Mouse (Mus musculus) intestine, postnatal 0 days (tissue): ENCODE measurements around the gene Triap1. TPM values are rescaled to one million over a fixed set of nuclear protein-coding genes. Genes with fewer than 3 reads are reported as not detected.
"Not testable (repeated sequence)": the region's sequence is repeated elsewhere in the genome, so short reads cannot be mapped to it uniquely, and the experiment has no call there.

Source experiments
- ATAC-seq: fragments of 200-750 bp; cut with Nextera tagmentation; 2 replicates; pipeline ENCODE4 v1.8.0; 2017; ENCODE audit warnings: mild to moderate bottlenecking, moderate TSS enrichment, moderate library complexity
- H3K27ac ChIP-seq: fragments of 300-500 bp; sonication (generic); 2 replicates; pipeline ENCODE4 v1.5.1; 2014; ENCODE audit warnings: mild to moderate bottlenecking, low read depth, low read length, moderate library complexity
- H3K27me3 ChIP-seq: fragments of 300-500 bp; sonication (generic); replicated peaks from 2 replicates; pipeline ENCODE4 v1.6.1; 2014; ENCODE audit warnings: low read length, mixed read lengths; ENCODE audit not compliant: control insufficient read depth, insufficient read depth
- H3K36me3 ChIP-seq: fragments of 300-500 bp; sonication (generic); 2 replicates; pipeline ENCODE4 v1.6.1; 2014; ENCODE audit warnings: mild to moderate bottlenecking, moderate library complexity; ENCODE audit not compliant: control insufficient read depth, insufficient read depth
- H3K4me1 ChIP-seq: fragments of 300-500 bp; sonication (generic); replicated peaks from 2 replicates; pipeline ENCODE4 v1.6.1; 2014; ENCODE audit warnings: antibody characterized with exemption, low read length, mixed read lengths; ENCODE audit not compliant: control insufficient read depth, insufficient read depth
- H3K4me2 ChIP-seq: fragments of 300-500 bp; sonication (generic); replicated peaks from 2 replicates; pipeline ENCODE4 v1.6.1; 2014; ENCODE audit warnings: low read depth, mild to moderate bottlenecking, moderate library complexity
- H3K4me3 ChIP-seq: fragments of 300-500 bp; sonication (generic); 2 replicates; pipeline ENCODE4 v1.5.1; 2014; ENCODE audit warnings: low read depth, low read length
- H3K9ac ChIP-seq: fragments of 300-500 bp; sonication (generic); 2 replicates; pipeline ENCODE4 v1.6.1; 2014; ENCODE audit warnings: mild to moderate bottlenecking, low read depth, low read length
- H3K9me3 ChIP-seq: fragments of 300-500 bp; sonication (generic); 2 replicates; pipeline ENCODE4 v1.6.1; 2016; ENCODE audit warnings: mixed run types; ENCODE audit not compliant: control insufficient read depth
- CTCF ChIP-seq: sonication (generic); IDR thresholded peaks from 2 replicates; pipeline ENCODE4 v1.5.1; 2016; ENCODE audit warnings: low read depth, mild to moderate bottlenecking, control low read depth, antibody characterized with exemption, moderate library complexity
- WGBS: fragments of 180-500 bp; shearing (Covaris S2); extraction: QIAGEN DNeasy Blood & Tissue Kit; methylation state at CpG from one replicate; pipeline ENCODE4 v1.1.7; 2014; 5-methylcytosine and 5-hydroxymethylcytosine counted together
- polyA plus RNA-seq: library from polyadenylated mRNA; unstranded; fragments of >200 nt; fragmentation: Nextera tagmentation; extraction: Ambion mirVana; gene quantifications from 2 replicates; pipeline ENCODE4 v1.2.1, GENCODE M21; 2015

Gene Triap1
- polyA plus RNA-seq, 1 experiment from 2014 or later: 51.9 TPM

GRCm38 (mm10) chr5:115362819-115363714 lies 22.0 kb downstream of the Triap1 start:
- TF ChIP-seq CTCF: no peak
- WGBS: 31% methylated on average over 18 of the region's 19 CpGs
- Histone ChIP-seq H3K4me3 (no peak overlapping the region), H3K9ac (no peak overlapping the region), H3K36me3 (no peaks in the 10 kb centered on the region), H3K27me3 (no peaks in the 10 kb centered on the region; the same call in 1 of the 2 replicates), H3K4me2 (no peak overlapping the region), H3K4me1 (no peaks in the 10 kb centered on the region), H3K27ac (no peak overlapping the region), H3K9me3 (no peaks in the 10 kb centered on the region)
- no peak for ATAC-seq

GRCm38 (mm10) chr5:115364782-115365181 lies 23.8 kb downstream of the Triap1 start:
- H3K36me3 ChIP-seq: no peaks in the 10 kb centered on the region
- H3K9me3 ChIP-seq: no peaks in the 10 kb centered on the region
- 80% methylated on average over 4 of the region's 4 CpGs for WGBS
- no peaks in the 10 kb centered on the region; the same call in 1 of the 2 replicates for H3K27me3 ChIP-seq
- no peak overlapping the region for H3K4me3 ChIP-seq
- ATAC-seq: no peak
- H3K4me2 ChIP-seq: no peak overlapping the region
- H3K9ac ChIP-seq: no peak overlapping the region
- no peak for TF ChIP-seq CTCF
- H3K27ac ChIP-seq: no peak overlapping the region
- H3K4me1 ChIP-seq: no peaks in the 10 kb centered on the region

- no peaks in the 10 kb centered on the region for H3K4me1 ChIP-seq
- H3K36me3 ChIP-seq: no peaks in the 10 kb centered on the region
- no peak for ATAC-seq
- no peaks in the 10 kb centered on the region for H3K9me3 ChIP-seq
- no peak for TF ChIP-seq CTCF
- H3K4me2 ChIP-seq: no peak overlapping the region
- H3K9ac ChIP-seq: no peak overlapping the region
- 58% methylated on average over 9 of the region's 9 CpGs for WGBS
- no peak overlapping the region for H3K4me3 ChIP-seq
- no peaks in the 10 kb centered on the region; the same call in 1 of the 2 replicates for H3K27me3 ChIP-seq
- H3K27ac ChIP-seq: no peak overlapping the region
Observed at GRCm38 (mm10) chr5:115371736-115372135, 30.7 kb downstream of the Triap1 start.

GRCm38 (mm10) chr5:115373441-115374203 lies 32.6 kb downstream of the Triap1 start:
- no peak for TF ChIP-seq CTCF
- no peaks in the 10 kb centered on the region for H3K36me3 ChIP-seq
- H3K27me3 ChIP-seq: no peaks in the 10 kb centered on the region; the same call in 1 of the 2 replicates
- 33% methylated on average over 26 of the region's 26 CpGs for WGBS
- H3K27ac ChIP-seq: no peak overlapping the region
- H3K4me3 ChIP-seq: no peak overlapping the region
- no peak overlapping the region for H3K9ac ChIP-seq
- no peaks in the 10 kb centered on the region for H3K9me3 ChIP-seq
- no peaks in the 10 kb centered on the region for H3K4me1 ChIP-seq
- peak overlapping the region; percentile 37; the same call in 1 of the 2 replicates for H3K4me2 ChIP-seq
- ATAC-seq: no peak

- Histone ChIP-seq H3K27me3 (no peaks in the 10 kb centered on the region; the same call in 1 of the 2 replicates), H3K27ac (no peak overlapping the region), H3K4me2 (peak overlapping the region; percentile 37; the same call in 1 of the 2 replicates), H3K36me3 (no peaks in the 10 kb centered on the region), H3K9ac (no peak overlapping the region), H3K4me3 (no peak overlapping the region), H3K4me1 (no peaks in the 10 kb centered on the region), H3K9me3 (no peaks in the 10 kb centered on the region)
- WGBS: 35% methylated on average over 11 of the region's 11 CpGs
- no peak for TF ChIP-seq CTCF
- no peak for ATAC-seq
Observed at GRCm38 (mm10) chr5:115374204-115374820, 33.3 kb downstream of the Triap1 start.

- Histone ChIP-seq H3K27me3 (no peaks in the 10 kb centered on the region; the same call in 1 of the 2 replicates), H3K9ac (no peak overlapping the region), H3K4me3 (no peak overlapping the region), H3K36me3 (no peaks in the 10 kb centered on the region), H3K4me2 (no peak overlapping the region), H3K9me3 (no peaks in the 10 kb centered on the region), H3K4me1 (no peaks in the 10 kb centered on the region), H3K27ac (no peak overlapping the region)
- ATAC-seq: no peak
- peak; percentile 39 for TF ChIP-seq CTCF
- 82% methylated on average over 2 of the region's 2 CpGs for WGBS
Observed at GRCm38 (mm10) chr5:115375436-115375835, 34.4 kb downstream of the Triap1 start.

GRCm38 (mm10) chr5:115378882-115379281 lies 37.9 kb downstream of the Triap1 start:
- H3K4me1 ChIP-seq, H3K27ac ChIP-seq, H3K27me3 ChIP-seq, H3K9me3 ChIP-seq, H3K4me3 ChIP-seq, H3K36me3 ChIP-seq, H3K9ac ChIP-seq, ATAC-seq, H3K4me2 ChIP-seq: not testable (repeated sequence)
- WGBS: 75% methylated on average over 2 of the region's 2 CpGs
